Mouse (Mus musculus): ENCODE measurements around the gene Sstr3. TPM values are rescaled to one million over a fixed set of nuclear protein-coding genes. Genes with fewer than 3 reads are reported as not detected.
A peak's percentile ranks its signal among the peaks of the same experiment; 100 is the strongest.

Gene Sstr3
- total RNA-seq, 4 experiments from 2014 or later: 16.2 to 23.4 (median 18.3) TPM

DNA sequence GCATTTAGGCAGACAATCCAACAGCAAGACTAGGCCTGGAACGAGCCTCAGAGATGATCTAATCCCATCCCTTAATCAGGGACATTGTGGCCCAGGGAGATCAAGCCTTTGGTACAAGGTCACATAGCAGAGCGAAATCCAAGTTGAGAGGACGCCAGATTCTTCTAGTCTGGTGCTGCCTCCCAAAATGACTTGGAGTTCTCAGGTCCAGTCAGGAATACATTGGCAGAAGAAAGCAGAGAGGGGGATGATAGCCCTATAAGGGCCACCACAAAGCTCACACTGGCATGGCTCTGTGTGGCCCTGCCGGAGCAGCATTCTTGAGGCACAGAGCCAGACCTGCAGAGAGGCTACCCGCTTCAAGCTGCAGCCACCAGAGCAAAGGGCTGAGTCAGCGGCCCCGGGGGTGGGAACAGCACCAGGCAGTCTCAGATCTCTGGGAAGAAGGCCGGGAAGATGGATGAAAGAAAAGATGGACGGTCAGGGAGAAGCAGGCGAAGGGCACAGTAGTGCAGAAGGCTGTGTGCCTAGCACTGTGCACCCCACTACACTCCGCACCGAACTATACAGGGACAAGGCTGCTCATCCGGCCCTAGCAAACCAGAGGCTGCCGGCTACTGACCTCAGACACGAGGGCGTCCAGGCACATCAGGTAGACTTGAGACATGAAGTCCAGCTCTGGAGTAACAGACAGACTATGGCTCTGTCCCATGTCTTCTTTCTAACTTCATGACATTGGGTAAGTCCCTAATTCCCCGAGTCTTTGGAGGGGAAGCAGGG, 13.6 kb downstream of the Sstr3 start, which contains the start of gene C1qtnf6:
Gene C1qtnf6, minus strand, starts transcription at position 746 of the 780 bp plus-strand sequence.
- DNase-seq (ENCODE audit: low spot score in 2 of 2): no peak

DNA sequence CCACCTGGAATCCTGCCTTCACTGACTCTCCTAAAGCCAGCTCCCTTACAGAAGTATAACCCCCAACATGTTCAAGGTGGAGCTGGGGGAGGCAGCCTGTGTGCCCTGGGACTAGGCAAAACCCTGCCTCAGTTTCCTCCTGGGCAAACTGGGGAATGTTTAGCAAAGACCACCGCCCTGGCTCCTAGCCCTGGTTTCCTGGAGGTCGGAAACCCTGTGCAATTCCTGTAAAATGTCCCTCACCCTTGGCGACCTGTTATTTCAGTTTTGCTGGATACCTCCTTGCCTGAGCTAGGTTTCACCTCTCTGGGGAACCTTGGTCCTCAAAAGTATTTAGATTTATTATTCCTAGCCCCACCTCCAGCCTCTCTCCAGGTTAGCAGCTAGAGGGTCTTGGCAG, 14.3 kb downstream of the Sstr3 start:
- no peak for DNase-seq (ENCODE audit: low spot score in 2 of 2)

DNA sequence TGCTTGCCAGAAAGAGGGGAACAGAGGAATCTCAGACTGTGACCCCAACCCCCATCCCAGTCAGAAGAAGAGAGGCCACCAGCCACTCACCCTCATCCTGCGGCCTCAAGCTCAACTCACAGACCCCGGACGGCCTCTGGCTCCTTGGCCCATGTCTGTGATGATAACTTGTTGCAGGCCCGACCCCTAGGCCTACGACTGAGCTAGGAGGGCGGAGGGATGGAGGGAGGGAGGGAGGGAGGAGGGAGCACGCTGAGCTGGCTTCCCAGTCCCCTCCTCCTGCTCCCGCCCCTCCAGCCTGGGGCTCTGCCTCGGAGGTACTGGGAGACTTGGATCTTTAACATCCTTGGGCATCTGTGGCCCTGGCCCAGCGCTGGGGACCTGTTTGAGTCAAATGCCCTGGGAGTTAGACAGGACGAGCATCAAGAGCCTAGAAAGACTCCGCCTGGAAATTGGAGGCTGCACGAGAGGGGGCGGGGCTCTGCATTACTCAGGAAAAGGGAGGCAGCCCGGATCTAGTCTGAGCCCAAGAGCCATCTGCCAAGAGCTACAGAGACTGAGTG, 15.0 kb downstream of the Sstr3 start:
- peak; percentile 53 to 62 for DNase-seq (ENCODE audit: low spot score in 2 of 2)

DNA sequence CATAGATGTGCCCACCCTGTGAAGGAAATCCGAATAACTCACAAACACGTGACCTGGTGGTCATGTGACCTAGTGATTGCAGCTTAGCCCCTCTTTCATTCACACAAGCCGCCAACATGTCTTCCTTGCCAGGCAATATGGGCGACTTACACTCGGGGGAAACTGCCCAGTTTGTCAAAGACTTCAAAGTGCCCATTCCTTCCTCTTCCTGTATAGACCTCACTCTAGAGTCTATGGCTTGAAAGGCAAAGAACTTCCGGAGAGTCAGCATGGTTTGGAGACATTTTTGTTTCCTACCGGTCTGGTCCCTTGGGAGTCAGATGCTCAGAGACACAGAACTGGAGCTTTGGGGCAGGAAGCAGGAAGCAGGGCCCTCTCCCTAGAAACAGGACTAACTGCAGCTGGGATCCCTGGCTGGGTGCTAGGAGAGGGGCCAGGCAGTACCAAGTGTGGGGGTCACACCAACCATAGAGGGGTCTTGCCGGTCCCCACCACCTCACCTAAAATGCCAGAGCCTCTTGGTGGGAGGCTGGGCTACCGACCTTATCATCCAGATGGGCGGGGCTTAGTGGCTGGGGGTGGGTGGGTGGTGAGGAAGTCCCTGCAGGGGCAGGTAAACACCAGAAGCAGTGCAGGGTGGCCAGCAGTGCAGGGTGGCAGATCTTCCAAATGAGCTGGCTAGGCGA, 15.6 kb downstream of the Sstr3 start:
- DNase-seq (ENCODE audit: low spot score in 2 of 2): no peak

DNA sequence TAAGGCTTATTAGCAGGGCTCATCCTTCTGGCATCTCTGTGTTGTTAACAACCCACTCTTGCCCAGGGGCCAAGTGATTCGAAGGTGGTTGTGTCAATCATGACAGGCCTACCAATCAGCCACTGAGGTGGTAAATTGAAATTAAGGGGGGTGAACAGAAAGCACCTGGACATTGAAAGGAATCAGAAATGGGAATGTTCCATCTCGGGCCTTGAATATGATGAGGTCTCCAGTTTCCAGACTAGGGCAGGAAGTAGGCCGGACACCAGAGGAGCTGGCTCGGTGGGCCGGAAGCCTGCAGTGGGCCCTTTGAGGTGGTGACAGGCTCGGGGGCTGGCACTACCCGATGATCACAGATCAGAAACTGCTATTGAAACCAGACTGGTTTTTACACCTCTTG, 16.5 kb downstream of the Sstr3 start:
- DNase-seq (ENCODE audit: low spot score in 2 of 2): no peak

DNA sequence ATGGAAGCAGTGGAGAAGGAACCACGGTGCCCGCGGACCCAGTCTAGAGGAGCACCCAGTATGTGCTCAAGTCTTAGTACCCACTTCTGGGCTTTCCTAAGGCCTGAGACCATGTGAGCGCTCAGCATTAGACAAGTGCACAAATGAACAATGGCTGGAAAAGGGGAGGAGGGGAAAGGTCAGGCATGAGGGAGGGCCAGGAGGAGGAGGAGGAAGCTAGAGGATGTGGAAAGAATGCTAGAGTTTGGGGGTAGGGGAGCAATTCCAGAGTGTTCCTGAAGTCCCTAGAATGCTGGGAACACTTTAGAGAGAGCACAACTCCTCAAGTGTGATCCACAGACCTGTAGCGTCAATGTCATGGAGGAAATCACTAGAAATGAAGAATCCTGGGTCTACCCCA, 20.3 kb downstream of the Sstr3 start:
- DNase-seq (ENCODE audit: low spot score in 2 of 2): no peak

DNA sequence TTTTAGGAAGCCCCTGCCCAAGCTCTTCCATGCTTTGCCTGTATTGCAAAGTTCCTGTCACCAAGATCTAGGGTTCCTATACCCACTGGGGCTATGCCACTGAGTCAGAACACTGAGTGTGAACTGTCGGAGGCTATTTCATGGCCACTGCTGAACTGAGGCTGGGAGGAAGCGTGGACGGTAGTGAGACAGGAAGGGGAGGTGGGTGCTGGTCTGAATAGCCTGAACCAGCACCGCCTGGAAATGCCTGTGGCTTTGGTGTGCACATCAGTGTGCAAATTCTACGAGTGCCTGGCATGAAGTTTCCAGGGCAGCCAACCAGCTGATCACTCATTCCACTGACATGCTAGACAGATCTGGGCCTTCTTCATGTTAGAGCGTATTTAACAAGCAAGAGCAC, 22.6 kb downstream of the Sstr3 start:
- no peak for DNase-seq (ENCODE audit: low spot score in 2 of 2)

DNA sequence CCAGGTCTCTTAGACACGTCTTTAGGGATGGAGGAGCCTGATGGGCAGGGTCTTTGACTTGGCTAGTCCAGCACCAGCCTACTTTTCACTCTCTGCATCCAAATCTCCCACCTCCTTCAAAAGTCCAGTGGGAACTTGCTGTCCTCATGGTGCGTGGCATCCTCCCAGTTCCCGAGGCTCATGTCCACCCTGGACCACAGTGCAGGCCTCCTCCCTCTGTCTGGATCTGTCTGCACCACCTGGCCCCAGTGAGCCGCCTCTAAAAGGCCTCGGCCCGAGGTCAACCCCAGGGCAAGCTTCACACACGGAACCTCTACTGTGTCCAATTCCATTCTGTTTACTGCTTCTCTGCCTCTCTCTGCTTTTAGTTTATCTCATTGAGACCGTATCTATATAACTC, 23.2 kb downstream of the Sstr3 start:
- DNase-seq (ENCODE audit: low spot score in 2 of 2): no peak

DNA sequence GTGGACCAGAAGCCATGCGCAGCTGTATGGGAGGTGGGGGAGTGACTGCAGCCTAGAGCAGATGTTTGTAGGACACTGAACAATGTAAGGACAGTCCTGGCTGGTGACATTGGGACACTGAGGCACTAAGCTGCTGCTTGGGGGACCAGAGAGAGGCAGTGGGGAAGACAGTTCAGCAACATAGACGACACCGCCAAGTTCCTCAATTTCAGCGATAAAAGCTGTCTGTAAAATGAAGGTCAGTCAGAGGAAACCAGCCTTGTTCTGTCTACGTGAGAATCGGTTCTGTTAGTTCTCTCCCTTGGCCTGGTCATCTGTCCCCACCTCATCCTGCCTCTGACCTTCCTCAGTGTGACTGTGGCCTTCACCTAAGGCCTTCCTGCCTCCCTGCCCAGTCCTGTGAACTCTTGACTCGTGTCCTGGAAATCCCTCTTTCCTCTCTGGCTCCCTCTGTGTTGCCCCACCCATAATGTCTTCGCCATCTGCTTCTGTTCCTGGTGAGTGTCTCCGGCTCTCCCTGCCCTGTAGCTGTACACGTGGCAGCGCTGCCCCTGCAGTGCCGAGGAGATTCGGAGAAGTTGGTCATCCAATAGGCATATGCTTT, 24.3 kb downstream of the Sstr3 start:
- no peak for DNase-seq (ENCODE audit: low spot score in 2 of 2)

DNA sequence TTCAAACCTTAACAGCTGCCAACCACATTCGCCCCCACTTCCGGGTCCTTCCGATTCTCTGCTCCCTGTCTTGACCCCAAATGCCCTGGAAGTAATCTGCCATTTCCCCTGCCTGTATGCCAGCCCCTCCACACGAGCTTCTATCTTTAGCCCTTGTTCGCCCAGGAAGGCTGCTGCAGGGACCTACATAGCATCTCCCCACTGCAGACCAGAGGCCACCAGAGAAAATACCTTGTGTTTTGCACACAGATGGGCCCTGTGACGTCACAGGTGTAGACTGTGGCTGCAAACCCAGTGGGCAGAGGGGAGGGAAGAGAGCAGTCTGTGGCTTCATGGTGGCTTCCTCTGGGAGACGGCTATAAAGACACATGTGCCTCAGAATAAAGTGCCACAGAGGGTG, 26.3 kb downstream of the Sstr3 start:
- DNase-seq (ENCODE audit: low spot score in 2 of 2): no peak

DNA sequence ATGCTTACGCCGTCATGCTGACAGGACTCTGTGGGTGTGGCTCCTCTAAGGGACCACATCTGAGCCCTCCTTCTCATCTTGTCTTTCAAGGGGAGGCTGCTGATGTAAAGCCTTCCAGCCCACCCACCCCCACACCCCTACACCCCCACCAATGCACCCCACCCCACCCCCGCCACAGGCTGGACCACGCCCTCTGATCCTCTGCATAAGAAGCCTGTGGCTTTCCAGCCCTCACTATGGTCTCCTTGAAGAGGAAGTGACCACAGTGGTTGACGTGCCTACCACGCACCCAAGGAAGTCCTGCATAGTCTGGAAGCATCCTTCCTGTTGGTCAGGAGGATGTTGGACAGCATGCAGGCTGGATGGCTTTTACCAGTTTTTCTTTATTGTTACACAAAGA, 28.7 kb downstream of the Sstr3 start:
- DNase-seq (ENCODE audit: low spot score in 2 of 2): no peak

DNA sequence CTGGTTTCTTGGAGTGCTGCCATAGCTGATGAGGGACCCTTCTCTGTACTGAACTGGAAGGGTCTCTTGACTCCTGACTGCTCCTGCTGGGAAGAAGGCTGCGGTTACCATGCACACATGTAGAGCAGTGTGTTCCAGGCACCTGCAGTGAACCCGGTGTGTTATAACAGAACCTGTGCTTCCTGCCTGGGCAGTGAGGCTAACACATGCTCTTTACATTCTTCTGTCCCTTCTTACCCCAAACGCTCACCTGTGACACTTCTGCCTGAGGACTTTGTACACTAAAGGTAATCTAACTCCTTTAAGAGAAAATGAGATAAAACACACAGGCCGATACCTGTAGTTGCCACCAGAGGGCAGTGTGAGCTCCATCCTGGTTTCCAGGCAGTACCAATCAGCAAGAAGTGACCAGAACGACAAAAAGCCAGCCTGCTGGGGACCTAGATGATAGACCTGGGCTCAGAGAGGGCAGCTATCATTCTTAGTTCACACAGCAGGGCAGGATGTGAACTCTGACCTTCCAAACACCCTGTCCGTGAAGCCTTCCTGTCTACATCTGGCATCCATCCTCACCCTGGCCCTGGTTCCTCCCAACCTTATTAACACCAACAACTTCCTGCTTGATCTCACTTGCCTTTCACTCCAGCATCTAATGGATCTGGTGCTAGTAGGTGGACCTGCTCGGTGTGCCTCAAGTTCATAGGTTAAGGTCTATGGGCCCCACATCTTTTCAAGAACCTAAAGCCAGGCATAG, 29.9 kb downstream of the Sstr3 start:
- DNase-seq (ENCODE audit: low spot score in 2 of 2): peak; percentile 51 to 84

DNA sequence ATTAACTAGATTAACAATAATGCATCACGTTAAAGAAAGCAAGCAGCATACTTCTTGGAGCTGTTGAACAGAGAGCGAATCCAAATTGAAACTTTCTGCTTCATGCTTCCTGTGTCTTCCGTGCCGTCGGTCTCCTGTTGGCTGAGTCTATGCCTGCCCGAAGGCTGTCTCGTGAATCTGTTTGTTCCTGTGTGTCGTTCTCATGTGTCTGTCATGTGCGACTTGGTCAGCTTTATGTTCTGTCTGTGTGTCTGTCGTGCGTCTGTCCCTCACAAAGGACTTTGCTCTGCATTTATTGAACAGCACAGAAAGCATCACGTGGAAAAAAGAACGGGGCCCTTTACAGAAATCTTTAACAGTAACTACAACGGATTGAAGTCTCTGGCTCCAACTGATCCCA, 31.5 kb downstream of the Sstr3 start:
- DNase-seq (ENCODE audit: low spot score in 2 of 2): no peak

DNA sequence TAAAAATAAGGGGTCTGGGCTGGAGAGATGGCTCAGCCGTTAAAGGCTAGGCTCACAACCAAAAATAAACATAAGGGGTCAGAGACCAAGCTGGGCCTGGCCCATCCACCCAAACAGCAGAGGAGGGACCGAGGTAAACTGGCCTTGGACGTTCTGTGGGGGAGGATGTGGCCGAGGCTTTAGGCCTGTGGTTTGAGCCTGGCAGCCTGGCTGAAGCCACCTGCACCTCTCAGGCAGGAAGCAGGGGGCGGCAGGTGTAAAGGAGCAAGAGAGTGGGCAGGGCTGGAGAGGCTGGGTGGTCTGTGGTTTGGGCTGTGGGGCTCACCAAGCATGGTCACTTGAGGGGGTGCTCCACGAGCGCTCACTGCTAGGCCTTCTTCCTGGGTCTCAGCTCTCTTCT, 32.5 kb downstream of the Sstr3 start:
- DNase-seq (ENCODE audit: low spot score in 2 of 2): no peak

DNA sequence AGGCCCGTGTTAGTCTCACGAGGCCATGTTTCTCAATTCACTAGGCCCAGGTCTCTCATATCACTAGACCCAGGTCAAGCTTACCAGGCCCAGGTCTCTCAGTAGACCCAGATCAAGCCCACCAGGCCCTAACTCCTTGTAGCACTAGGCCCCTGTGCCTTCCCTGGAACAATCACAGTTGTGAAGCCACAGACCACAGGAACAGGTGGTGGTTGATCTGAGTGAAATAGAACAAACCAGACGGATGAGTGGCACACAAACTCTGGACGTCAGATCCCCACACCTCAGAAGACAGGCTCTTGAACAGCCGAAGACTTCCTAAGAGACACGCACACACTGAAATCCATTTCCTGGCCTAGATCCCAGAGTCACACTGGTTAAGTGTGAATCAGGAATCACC, 33.7 kb downstream of the Sstr3 start:
- DNase-seq (ENCODE audit: low spot score in 2 of 2): no peak

DNA sequence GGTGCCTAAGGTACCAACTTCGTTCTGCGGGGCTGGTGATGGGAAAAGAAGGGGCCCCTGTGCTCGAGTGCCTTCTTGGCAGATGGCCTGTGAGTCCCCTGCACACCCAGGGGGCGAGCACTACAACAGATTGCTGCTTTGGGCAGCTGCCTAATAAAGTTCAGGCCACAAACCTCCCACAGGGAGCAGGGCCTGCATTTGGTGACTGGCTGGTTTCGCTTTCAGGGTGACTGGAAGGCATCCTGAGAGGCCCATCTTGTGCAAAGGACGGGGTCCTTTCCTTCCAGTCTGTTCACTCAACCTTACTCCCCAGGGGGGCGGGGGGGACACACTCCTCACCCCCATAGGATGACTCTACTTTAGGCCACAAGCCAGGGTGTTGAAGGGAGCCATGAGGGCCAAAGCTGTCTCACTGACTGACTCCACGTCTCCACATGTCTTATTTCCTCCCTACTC, 34.3 kb downstream of the Sstr3 start:
- DNase-seq (ENCODE audit: low spot score in 2 of 2): no peak

DNA sequence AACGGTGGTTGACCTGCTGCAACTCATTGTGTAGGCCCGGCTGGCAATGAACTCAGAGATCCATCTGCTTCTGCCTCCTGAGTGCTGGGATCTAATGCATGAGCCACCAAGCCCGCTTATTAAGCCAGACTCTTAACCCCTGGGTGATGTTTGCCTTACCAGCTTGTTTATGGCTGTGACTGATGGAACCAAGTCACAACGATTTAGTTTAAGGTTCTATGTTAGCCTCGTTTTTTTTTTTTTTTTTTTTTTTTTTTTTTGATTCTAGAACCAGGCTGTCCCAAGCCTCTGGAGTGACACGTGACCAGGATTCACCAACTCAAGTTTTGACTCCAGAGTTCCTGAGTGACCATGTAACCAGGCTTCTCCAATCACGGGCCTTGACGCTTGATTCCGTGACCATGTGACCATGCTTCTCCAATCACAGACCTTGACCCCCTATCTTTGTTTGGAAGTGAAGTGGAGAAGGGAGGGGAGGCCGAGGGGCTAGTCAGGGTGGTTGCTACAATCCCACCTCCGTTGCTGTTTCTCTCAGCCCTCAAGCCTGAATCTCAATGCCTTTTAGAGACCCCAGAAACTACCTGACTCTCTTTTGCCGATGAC, 35.1 kb downstream of the Sstr3 start:
- no peak for DNase-seq (ENCODE audit: low spot score in 2 of 2)

DNA sequence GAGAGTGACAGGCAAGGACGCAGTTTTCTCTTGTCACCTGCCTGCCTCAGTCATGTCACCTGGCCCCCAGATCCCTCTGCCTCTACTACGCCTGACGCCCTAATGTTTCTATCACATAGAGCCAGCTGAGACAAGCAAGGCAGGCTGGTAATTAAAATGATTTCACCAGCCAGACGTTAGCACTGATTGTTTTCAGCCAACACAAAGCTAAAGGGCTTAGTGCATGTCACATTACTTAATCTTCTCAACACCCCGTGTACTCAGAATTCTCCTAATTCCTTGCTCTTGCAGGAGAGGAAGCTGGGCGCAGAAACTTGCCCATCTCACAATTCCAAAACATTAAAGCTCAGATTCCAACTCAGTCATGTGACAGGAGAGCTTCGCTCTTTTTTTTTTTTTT, 36.0 kb downstream of the Sstr3 start:
- no peak for DNase-seq (ENCODE audit: low spot score in 2 of 2)

DNA sequence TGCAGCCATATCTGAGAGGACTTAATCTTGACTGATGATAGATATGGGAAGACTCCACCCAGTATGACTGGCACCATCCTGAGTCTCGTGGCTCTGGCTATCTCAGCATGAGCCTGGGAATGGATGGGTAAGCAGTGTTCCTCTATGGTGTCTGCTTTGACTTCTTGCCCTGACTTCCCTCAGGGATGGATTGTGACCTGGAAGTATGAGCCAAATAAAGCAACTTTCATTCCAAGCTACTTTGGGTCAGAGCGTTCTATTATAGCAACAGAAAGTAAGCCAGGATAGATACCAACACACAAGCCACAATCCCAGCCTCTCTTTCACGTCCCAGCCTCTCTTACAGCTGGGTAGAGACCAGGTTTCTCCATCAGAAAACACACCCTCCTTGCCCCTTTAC, 38.9 kb downstream of the Sstr3 start:
- no peak for DNase-seq (ENCODE audit: low spot score in 2 of 2)

DNA sequence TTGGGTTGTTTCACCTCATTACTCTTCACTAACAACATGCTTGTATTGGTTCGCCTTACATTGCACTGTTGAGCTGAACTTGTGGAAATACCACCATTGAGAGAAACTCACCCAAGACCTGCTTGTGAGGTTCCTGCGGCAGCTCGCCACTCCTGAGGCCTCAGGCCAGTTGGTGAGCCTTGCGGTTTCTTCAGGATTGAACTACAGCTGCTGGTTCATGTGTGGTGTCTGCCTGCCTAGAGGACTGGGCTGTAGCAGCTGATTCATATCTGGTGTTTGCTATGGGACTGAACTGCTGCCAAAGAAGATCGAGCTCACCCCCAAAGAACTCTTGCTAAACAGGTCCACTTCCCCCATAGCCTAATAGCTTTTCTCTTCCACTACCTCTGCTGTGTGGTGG, 39.7 kb downstream of the Sstr3 start:
- DNase-seq (ENCODE audit: low spot score in 2 of 2): no peak

DNA sequence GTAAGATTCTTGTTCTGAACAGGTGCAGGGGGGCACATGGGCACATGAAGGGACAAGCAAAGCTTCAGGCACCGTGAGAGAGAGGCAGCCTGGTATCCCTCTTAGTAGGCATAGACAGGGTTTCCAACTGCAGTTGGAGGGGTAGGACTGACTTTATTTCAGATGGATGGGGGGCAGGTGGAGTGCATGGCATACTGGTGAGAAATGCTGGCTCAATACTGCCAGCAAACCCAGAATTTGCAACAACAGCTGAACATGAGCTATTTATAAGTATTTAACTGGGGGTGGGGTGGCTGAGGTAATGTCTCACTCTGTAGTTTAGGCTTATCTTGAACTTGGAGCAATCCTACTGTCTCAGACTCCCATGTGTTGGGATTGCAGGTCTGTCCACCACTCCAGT, 40.5 kb downstream of the Sstr3 start:
- no peak for DNase-seq (ENCODE audit: low spot score in 2 of 2)

Data from left cerebral cortex, adult 8-10 months (tissue).